16 mouse cellular contexts compared by ENCODE assay signal in the genomic region with DNA sequence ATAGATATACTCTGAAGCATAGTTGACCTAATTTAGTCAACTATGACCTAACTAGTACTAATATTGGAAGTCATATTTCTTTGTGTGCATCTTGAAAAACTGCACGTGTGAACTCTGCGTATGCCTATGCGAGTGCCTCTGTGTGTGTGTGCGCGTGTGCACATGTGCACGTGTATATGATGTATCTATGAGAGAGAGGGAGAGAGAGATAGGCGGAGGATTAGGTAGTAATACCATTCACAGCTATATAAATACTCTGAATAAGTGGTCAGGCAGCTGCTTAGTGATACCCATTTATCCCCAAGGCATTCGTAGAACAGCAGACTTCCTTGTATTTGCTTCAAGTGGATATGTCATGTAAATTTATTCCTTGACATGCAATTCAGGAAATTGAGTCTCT.
"Had no signal": no experiment of that assay in that cellular context is flagged by ENCODE, and none has a peak within 500 bp of the region (broad histone marks: within the 10 kb centered on the region; RNA-seq: fewer than 3 reads in every experiment).

No protein-coding gene starts in this region.

- H3K4me2 ChIP-seq: neural tube, embryonic 13.5 days; neural tube, embryonic 15.5 days; stomach, embryonic 15.5 days had no signal

- H3K27me3 ChIP-seq: neural tube, embryonic 13.5 days; neural tube, embryonic 15.5 days; stomach, embryonic 15.5 days had no signal

- H3K9ac ChIP-seq: neural tube, embryonic 13.5 days; neural tube, embryonic 15.5 days; stomach, embryonic 15.5 days had no signal

- H3K27ac ChIP-seq: neural tube, embryonic 13.5 days; neural tube, embryonic 15.5 days; stomach, embryonic 15.5 days; stomach, postnatal 0 days had no signal

- H3K9me3 ChIP-seq: neural tube, embryonic 13.5 days; neural tube, embryonic 15.5 days; stomach, embryonic 15.5 days had no signal

- H3K4me3 ChIP-seq: neural tube, embryonic 13.5 days; neural tube, embryonic 15.5 days; stomach, embryonic 15.5 days had no signal

- H3K4me1 ChIP-seq: neural tube, embryonic 13.5 days; neural tube, embryonic 15.5 days; stomach, embryonic 15.5 days had no signal

- DNase-seq: retina, postnatal 1 day; right cerebral cortex, adult 18-20 months; right cerebral cortex, postnatal 14 days; right cerebral cortex, postnatal 25 days; right cerebral cortex, postnatal 4 days; spleen, adult 18-20 months; thymus, adult 18-20 months; thymus, adult 2 months; thymus, postnatal 14 days; thymus, postnatal 25 days; thymus, postnatal 36 days; thymus, postnatal 4 days had no signal

- H3K36me3 ChIP-seq: neural tube, embryonic 13.5 days; neural tube, embryonic 15.5 days; stomach, embryonic 15.5 days had no signal
